Comparison of ENCODE assay signal across 8 mouse cellular contexts in genomic region chr1:185454144-185454543, GRCm38 (mm10). TPM values are rescaled to one million over a fixed set of nuclear protein-coding genes. Genes with fewer than 3 reads are reported as not detected.
DNase-seq lines count a peak whose midpoint lies in the region; ATAC-seq lines count a peak whose summit lies in the region.

No protein-coding gene starts in this region.

- intact Hi-C loops in gastrocnemius, postnatal 14 days (cut with DNase I; ENCODE audit: low total_unique reads) = no loop called here

- DNase-seq in heart, adult 8-10 months (ENCODE audit: low spot score) = no peak
- no peak for DNase-seq in embryonic facial prominence, embryonic 10.5 days (ENCODE audit: low spot score)
- no peak for DNase-seq in midbrain, embryonic 14.5 days
- DNase-seq in adrenal gland, postnatal 10 days = no peak
- no peak for DNase-seq in embryo, embryonic 11 days
- no peak for DNase-seq in gastrocnemius, postnatal 14 days

- H3K4me2 ChIP-seq in heart, embryonic 14.5 days (ENCODE audit: low read length) = peak overlapping the region; percentile 99
- peak overlapping the region; percentile 67 for H3K4me2 ChIP-seq in hindbrain, embryonic 16.5 days (ENCODE audit: low read length)
- peak overlapping the region; percentile 95 for H3K4me2 ChIP-seq in midbrain, embryonic 14.5 days (ENCODE audit: low read length)

- no peak for ATAC-seq in heart, embryonic 14.5 days (ENCODE audit: insufficient number of reproducible peaks, insufficient read depth, low FRiP score, low read depth)
- peak; percentile 18 for ATAC-seq in hindbrain, embryonic 16.5 days
- ATAC-seq in midbrain, embryonic 14.5 days (ENCODE audit: low FRiP score, low TSS enrichment) = no peak

- H3K4me3 ChIP-seq in heart, embryonic 14.5 days (ENCODE audit: control insufficient read depth in 1 of 2, insufficient read depth in 1 of 2, low read depth in 1 of 2, low read length in 2 of 2) = peak overlapping the region; percentile 50 to 57; a peak in 3 of 4 replicates
- H3K4me3 ChIP-seq in embryonic facial prominence, embryonic 10.5 days = peak overlapping the region; percentile 73
- H3K4me3 ChIP-seq in hindbrain, embryonic 16.5 days (ENCODE audit: low read length) = peak overlapping the region; percentile 62
- H3K4me3 ChIP-seq in midbrain, embryonic 14.5 days (replicated peaks; ENCODE audit: low read depth, low read length) = peak overlapping the region; percentile 59

- H3K36me3 ChIP-seq in heart, embryonic 14.5 days (ENCODE audit: control insufficient read depth, insufficient read depth, low read length) = no peaks in the 10 kb centered on the region
- no peaks in the 10 kb centered on the region for H3K36me3 ChIP-seq in embryonic facial prominence, embryonic 10.5 days (replicated peaks)
- H3K36me3 ChIP-seq in hindbrain, embryonic 16.5 days (ENCODE audit: control insufficient read depth, insufficient read depth, low read length) = no peaks in the 10 kb centered on the region
- H3K36me3 ChIP-seq in midbrain, embryonic 14.5 days (ENCODE audit: control insufficient read depth, insufficient read depth, low read length) = no peaks in the 10 kb centered on the region

- peaks cover 0 to 12% of the 10 kb centered on the region in 2 experiments; a peak in 1 of 4 replicates for H3K4me1 ChIP-seq in heart, embryonic 14.5 days (ENCODE audit: control insufficient read depth in 2 of 2, insufficient read depth in 2 of 2, low read length in 2 of 2)
- peaks cover 15% of the 10 kb centered on the region for H3K4me1 ChIP-seq in embryonic facial prominence, embryonic 10.5 days
- peaks cover 10% of the 10 kb centered on the region for H3K4me1 ChIP-seq in hindbrain, embryonic 16.5 days (ENCODE audit: control insufficient read depth, insufficient read depth, low read depth, low read length)
- H3K4me1 ChIP-seq in midbrain, embryonic 14.5 days (ENCODE audit: control insufficient read depth, insufficient read depth, low read length) = 0 out of 2 replicates have a peak, but pooled peaks cover 4% of the 10 kb centered on the region

- WGBS in heart, embryonic 14.5 days = 39% methylated on average over 4 of the region's 4 CpGs
- 46% methylated on average over 4 of the region's 4 CpGs for WGBS in embryonic facial prominence, embryonic 10.5 days
- 38% methylated on average over 4 of the region's 4 CpGs for WGBS in hindbrain, embryonic 16.5 days
- whole genome bisulfite sequencing in midbrain, embryonic 14.5 days = 35% methylated on average over 4 of the region's 4 CpGs

- H3K9ac ChIP-seq in heart, embryonic 14.5 days (ENCODE audit: low read length) = no peak overlapping the region
- H3K9ac ChIP-seq in hindbrain, embryonic 16.5 days (ENCODE audit: low read depth, low read length) = peak overlapping the region; percentile 83
- 0 out of 2 replicates have a peak overlapping the region, but pooled peaks have one; percentile 71 for H3K9ac ChIP-seq in midbrain, embryonic 14.5 days (replicated peaks; ENCODE audit: low read length)

- peaks cover 43% of the 10 kb centered on the region for H3K27me3 ChIP-seq in heart, embryonic 14.5 days (ENCODE audit: control insufficient read depth, insufficient read depth, low read length)
- peaks cover 52% of the 10 kb centered on the region for H3K27me3 ChIP-seq in embryonic facial prominence, embryonic 10.5 days (replicated peaks; ENCODE audit: low read depth, poor library complexity, severe bottlenecking)
- no peaks in the 10 kb centered on the region for H3K27me3 ChIP-seq in hindbrain, embryonic 16.5 days (replicated peaks; ENCODE audit: control insufficient read depth, insufficient read depth, low read length)
- H3K27me3 ChIP-seq in midbrain, embryonic 14.5 days (ENCODE audit: control insufficient read depth, insufficient read depth, low read length) = peaks cover 13% of the 10 kb centered on the region

- H3K9me3 ChIP-seq in heart, embryonic 14.5 days (ENCODE audit: control insufficient read depth, low read length) = no peaks in the 10 kb centered on the region
- no peaks in the 10 kb centered on the region for H3K9me3 ChIP-seq in embryonic facial prominence, embryonic 10.5 days
- no peaks in the 10 kb centered on the region for H3K9me3 ChIP-seq in hindbrain, embryonic 16.5 days (ENCODE audit: control insufficient read depth, low read length)
- no peaks in the 10 kb centered on the region for H3K9me3 ChIP-seq in midbrain, embryonic 14.5 days (ENCODE audit: control insufficient read depth, low read length)

- H3K27ac ChIP-seq in heart, embryonic 14.5 days (replicated peaks in 1 of 2; ENCODE audit: control insufficient read depth in 1 of 2, insufficient read depth in 1 of 2, low read depth in 2 of 2, low read length in 2 of 2) = no peak overlapping the region
- no peak overlapping the region for H3K27ac ChIP-seq in embryonic facial prominence, embryonic 10.5 days (replicated peaks)
- peak overlapping the region; percentile 73; the same call in 1 of the 2 replicates for H3K27ac ChIP-seq in hindbrain, embryonic 16.5 days (ENCODE audit: low read depth, low read length)
- no peak overlapping the region for H3K27ac ChIP-seq in midbrain, embryonic 14.5 days (replicated peaks; ENCODE audit: low read depth, low read length)

RNA-seq across cellular contexts. Expression of gene Slc30a10, which starts 0.5 kb away (rescaled TPM):
- polyA plus RNA-seq in heart, embryonic 14.5 days (2014; fragmentation: Nextera tagmentation; extraction: Ambion mirVana) = 0.08 TPM in 1 of 2 replicates, not detected in the other
- total RNA-seq in heart, adult 8-10 months (2022) = not detected
- polyA plus RNA-seq in embryonic facial prominence, embryonic 10.5 days (2016; fragmentation: Nextera tagmentation; extraction: Ambion mirVana) = 1.0 and 1.2 TPM in 2 replicates
- 8.3 and 10.0 TPM in 2 replicates for polyA plus RNA-seq in hindbrain, embryonic 16.5 days (2015; fragmentation: Nextera tagmentation; extraction: Ambion mirVana)
- 4.6 and 5.7 TPM in 2 replicates for polyA plus RNA-seq in midbrain, embryonic 14.5 days (2014; fragmentation: Nextera tagmentation; extraction: Ambion mirVana)
- 1 to 10 TPM; 1.1 to 2.4 TPM for total RNA-seq in adrenal gland, postnatal 10 days (2021)
- under 1 TPM in 1 of 2 experiments, not detected in 1; 0.04 TPM for total RNA-seq in gastrocnemius, postnatal 14 days (2021)
